Mouse (Mus musculus) forebrain, embryonic 16.5 days (tissue): ENCODE measurements around the gene Prkce. TPM values are rescaled to one million over a fixed set of nuclear protein-coding genes. Genes with fewer than 3 reads are reported as not detected.

Source experiments
- ATAC-seq: fragments of 200-750 bp; cut with Nextera tagmentation; 2 replicates; pipeline ENCODE4 v1.8.0; 2017; ENCODE audit warnings: mild to moderate bottlenecking, moderate library complexity
- H3K27ac ChIP-seq: fragments of 300-500 bp; sonication (generic); 2 replicates; pipeline ENCODE4 v1.5.1; 2014; ENCODE audit warnings: low read length, control low read depth
- H3K27me3 ChIP-seq: fragments of 300-500 bp; sonication (generic); replicated peaks from 2 replicates; pipeline ENCODE4 v1.6.1; 2014; ENCODE audit warnings: low read length; ENCODE audit not compliant: control insufficient read depth, insufficient read depth
- H3K36me3 ChIP-seq: fragments of 300-500 bp; sonication (generic); 2 replicates; pipeline ENCODE4 v1.6.1; 2014; ENCODE audit not compliant: control insufficient read depth, insufficient read depth
- H3K4me1 ChIP-seq: fragments of 300-500 bp; sonication (generic); replicated peaks from 2 replicates; pipeline ENCODE4 v1.6.1; 2014; ENCODE audit warnings: low read length; ENCODE audit not compliant: control insufficient read depth, insufficient read depth
- H3K4me2 ChIP-seq: fragments of 300-500 bp; sonication (generic); 2 replicates; pipeline ENCODE4 v1.6.1; 2014; ENCODE audit warnings: mild to moderate bottlenecking, low read length, control low read depth
- H3K4me3 ChIP-seq: fragments of 300-500 bp; sonication (generic); replicated peaks from 2 replicates; pipeline ENCODE4 v1.5.1; 2014; ENCODE audit warnings: mild to moderate bottlenecking, low read length, control low read depth
- H3K9ac ChIP-seq: fragments of 300-500 bp; sonication (generic); replicated peaks from 2 replicates; pipeline ENCODE4 v1.6.1; 2014; ENCODE audit warnings: low read depth, low read length, control low read depth
- H3K9me3 ChIP-seq: fragments of 300-500 bp; sonication (generic); 2 replicates; pipeline ENCODE4 v1.6.1; 2016; ENCODE audit warnings: low read length; ENCODE audit not compliant: control insufficient read depth
- WGBS: fragments of 180-500 bp; shearing (Covaris S2); extraction: QIAGEN DNeasy Blood & Tissue Kit; methylation state at CpG from one replicate; pipeline ENCODE4 v1.1.7; 2014; 5-methylcytosine and 5-hydroxymethylcytosine counted together
- polyA plus RNA-seq: library from polyadenylated mRNA; unstranded; fragments of >200 nt; fragmentation: Nextera tagmentation; extraction: Ambion mirVana; gene quantifications from 2 replicates; pipeline ENCODE4 v1.2.1, GENCODE M21; 2015

The Prkce gene
- polyA plus RNA-seq, 1 experiment from 2014 or later, result 42.9 TPM

DNA sequence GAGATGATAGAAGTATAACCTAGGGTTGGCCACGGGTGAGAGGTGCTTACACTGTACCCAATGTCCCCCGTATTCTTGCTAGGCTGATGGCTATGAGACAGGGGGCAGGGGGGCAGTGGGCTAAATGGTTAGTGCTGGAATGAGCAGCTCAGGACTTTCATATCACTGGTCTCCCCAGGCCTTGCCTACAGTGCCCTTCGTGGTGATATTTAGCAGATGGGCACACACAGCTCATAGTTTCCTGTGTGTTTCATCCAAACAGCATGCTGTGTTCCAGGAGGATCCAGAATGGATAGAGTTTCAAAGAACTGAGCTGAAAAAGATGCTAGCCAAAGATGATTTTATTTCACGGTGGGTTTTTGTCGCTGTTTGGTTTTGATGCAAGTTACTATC is 241.0 kb downstream of the Prkce start:
- no peak overlapping the region for H3K9ac ChIP-seq
- no peaks in the 10 kb centered on the region for H3K27me3 ChIP-seq
- H3K4me2 ChIP-seq, result no peak overlapping the region
- H3K36me3 ChIP-seq, result no peaks in the 10 kb centered on the region
- ATAC-seq, result no peak
- 83% methylated on average over 5 of the region's 5 CpGs for WGBS
- H3K9me3 ChIP-seq, result no peaks in the 10 kb centered on the region
- H3K4me3 ChIP-seq, result no peak overlapping the region
- H3K27ac ChIP-seq, result no peak overlapping the region
- peaks cover 27% of the 10 kb centered on the region; the same call in 1 of the 2 replicates for H3K4me1 ChIP-seq

DNA sequence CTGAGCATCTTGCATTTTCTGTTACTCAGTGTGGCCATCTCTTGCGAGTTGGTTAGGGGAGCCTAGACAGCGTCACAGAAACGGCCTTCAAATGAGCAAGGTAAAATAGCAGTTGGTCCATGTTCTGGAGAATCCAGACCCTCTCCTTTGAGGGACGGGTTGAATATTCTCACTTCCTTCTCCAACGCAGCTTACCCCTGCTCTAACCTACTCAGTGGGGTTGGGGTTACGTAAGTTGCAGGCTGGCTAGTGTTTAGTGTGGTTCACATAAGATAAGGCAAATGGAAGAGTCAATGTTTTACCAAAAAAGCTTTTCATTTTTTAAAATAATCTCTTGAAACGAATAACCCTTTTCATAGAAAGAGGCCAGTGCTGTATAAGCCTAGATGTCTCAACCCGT is 241.9 kb downstream of the Prkce start:
- Histone ChIP-seq H3K36me3 (no peaks in the 10 kb centered on the region), H3K4me3 (no peak overlapping the region), H3K4me1 (peaks cover 26% of the 10 kb centered on the region; the same call in 1 of the 2 replicates), H3K4me2 (no peak overlapping the region), H3K27ac (no peak overlapping the region), H3K9ac (no peak overlapping the region), H3K27me3 (no peaks in the 10 kb centered on the region), H3K9me3 (no peaks in the 10 kb centered on the region)
- 92% methylated on average over 8 of the region's 8 CpGs for WGBS
- no peak for ATAC-seq

DNA sequence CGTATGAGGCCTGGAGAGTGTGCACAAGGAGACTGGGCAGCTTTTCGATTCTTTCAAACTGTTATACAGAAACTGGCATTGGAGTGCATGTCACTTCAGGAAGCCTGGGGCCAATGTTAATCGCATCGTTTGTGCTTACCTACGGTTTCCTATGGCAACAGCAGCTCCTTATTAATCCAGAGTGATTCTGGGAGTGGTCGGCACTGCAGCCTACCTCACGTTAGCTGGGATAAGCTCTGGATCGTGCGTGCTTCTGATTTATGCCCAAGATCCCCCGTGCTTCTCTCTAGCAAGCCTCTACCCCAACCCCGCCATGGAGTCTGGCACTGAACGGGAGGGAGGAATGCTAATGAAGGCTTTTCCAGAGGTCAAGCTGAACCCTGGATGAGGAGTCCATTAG is 242.9 kb downstream of the Prkce start:
- 28% methylated on average over 12 of the region's 12 CpGs for WGBS
- no peaks in the 10 kb centered on the region for H3K9me3 ChIP-seq
- H3K4me2 ChIP-seq, result no peak overlapping the region
- no peak overlapping the region for H3K9ac ChIP-seq
- no peaks in the 10 kb centered on the region for H3K36me3 ChIP-seq
- H3K4me3 ChIP-seq, result no peak overlapping the region
- ATAC-seq, result peak; percentile 19; the same call in 1 of the 2 replicates
- H3K27me3 ChIP-seq, result no peaks in the 10 kb centered on the region
- peaks cover 18% of the 10 kb centered on the region; the same call in 1 of the 2 replicates for H3K4me1 ChIP-seq
- no peak overlapping the region for H3K27ac ChIP-seq

DNA sequence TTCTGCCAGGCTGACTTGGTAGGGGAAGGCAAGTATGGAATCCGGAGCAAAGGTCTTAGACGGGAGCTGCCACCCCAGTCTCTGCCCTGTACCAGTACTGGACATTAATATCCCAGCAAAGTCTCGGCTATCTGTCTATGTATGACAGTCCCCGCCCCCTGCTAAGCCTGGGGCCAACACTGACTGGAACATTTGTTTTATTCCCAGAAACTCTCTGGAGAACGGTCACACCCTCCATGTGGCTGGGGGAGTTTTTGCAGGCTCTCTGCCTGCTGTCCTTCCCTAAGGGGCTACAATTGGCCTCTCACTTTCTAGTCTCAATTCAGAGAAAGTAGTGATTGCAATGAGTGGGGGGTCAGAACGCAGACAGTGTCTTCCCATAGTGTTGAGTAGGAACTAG is 244.6 kb downstream of the Prkce start:
- Histone ChIP-seq H3K4me3 (no peak overlapping the region), H3K4me2 (no peak overlapping the region), H3K36me3 (no peaks in the 10 kb centered on the region), H3K27ac (no peak overlapping the region), H3K27me3 (no peaks in the 10 kb centered on the region), H3K9ac (no peak overlapping the region), H3K4me1 (peaks cover 33% of the 10 kb centered on the region), H3K9me3 (no peaks in the 10 kb centered on the region)
- WGBS, result 72% methylated on average over 6 of the region's 6 CpGs
- ATAC-seq, result no peak

DNA sequence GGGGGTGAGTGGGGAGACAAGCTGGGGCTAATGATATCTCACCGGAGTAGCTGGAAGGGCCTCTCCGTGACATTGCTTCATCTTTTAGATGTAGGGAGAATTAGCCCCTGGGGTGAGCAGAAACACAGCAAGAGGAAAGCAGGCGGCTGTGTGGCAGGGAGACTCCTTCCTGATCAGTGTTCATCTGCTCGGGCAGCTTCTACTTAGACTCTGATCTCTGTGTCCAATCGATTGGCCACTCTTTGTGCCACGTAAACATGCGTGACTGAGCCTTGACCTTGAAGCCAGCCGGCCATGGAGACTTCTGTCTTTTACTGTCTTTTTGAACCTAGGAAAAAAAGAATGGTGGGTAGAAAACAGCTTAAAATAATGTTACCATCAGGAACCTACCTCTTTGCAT is 247.0 kb downstream of the Prkce start:
- no peak overlapping the region for H3K27ac ChIP-seq
- H3K4me2 ChIP-seq, result no peak overlapping the region
- H3K9me3 ChIP-seq, result no peaks in the 10 kb centered on the region
- 89% methylated on average over 8 of the region's 8 CpGs for WGBS
- H3K4me1 ChIP-seq, result peaks cover 43% of the 10 kb centered on the region
- no peaks in the 10 kb centered on the region for H3K36me3 ChIP-seq
- H3K27me3 ChIP-seq, result no peaks in the 10 kb centered on the region
- no peak overlapping the region for H3K4me3 ChIP-seq
- ATAC-seq, result no peak
- H3K9ac ChIP-seq, result no peak overlapping the region

DNA sequence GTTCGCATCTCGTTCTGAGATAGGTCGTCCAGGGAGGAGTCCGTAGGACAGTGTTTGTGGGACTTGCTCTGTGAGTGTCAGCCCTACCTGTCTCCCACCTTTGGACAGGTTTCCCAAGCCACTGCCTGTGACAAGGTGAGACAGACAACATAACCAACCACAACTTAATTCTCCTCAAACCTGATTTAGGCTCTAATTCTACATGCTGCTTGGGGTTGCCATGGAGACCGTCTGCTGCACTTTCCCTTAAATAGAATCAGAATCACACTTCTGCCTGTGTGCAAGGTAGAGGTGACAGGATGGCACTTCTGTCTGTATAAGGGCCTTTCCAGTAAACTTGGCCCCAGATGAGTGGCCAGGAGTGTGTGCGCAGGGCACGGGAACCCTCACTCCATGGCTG is 248.4 kb downstream of the Prkce start:
- peak; percentile 62 for ATAC-seq
- H3K9me3 ChIP-seq, result no peaks in the 10 kb centered on the region
- no peak overlapping the region for H3K4me3 ChIP-seq
- 0 out of 2 replicates have a peak overlapping the region, but pooled peaks have one; percentile 26 for H3K9ac ChIP-seq
- peaks cover 32% of the 10 kb centered on the region for H3K4me1 ChIP-seq
- H3K4me2 ChIP-seq, result no peak overlapping the region; the same call in 1 of the 2 replicates
- WGBS, result 77% methylated on average over 7 of the region's 7 CpGs
- no peaks in the 10 kb centered on the region for H3K27me3 ChIP-seq
- H3K36me3 ChIP-seq, result no peaks in the 10 kb centered on the region
- peak overlapping the region; percentile 85 for H3K27ac ChIP-seq

DNA sequence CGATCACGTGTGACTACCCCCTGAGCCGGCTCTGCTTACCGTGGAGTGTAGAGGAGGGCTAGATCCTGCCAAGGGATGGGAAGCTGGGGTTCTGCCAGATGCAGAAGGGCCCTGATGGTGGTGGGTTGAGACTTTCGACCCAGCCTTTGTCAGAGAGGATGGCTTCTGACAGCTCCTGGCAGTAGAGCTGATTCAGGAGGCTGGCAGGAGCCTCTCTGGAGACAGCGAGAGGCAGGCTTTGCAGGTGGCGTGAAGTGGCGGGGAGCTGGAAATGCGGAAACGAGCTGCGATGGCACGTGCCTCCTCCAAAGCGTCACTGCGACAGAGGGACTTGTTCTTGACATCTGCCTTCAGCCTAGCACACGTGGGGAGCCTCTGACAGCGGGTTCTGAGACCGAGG is 250.7 kb downstream of the Prkce start:
- Histone ChIP-seq H3K27ac (peak overlapping the region; percentile 61), H3K4me2 (no peak overlapping the region), H3K36me3 (no peaks in the 10 kb centered on the region), H3K4me1 (peaks cover 26% of the 10 kb centered on the region), H3K27me3 (no peaks in the 10 kb centered on the region), H3K9me3 (no peaks in the 10 kb centered on the region), H3K9ac (no peak overlapping the region), H3K4me3 (no peak overlapping the region)
- ATAC-seq, result peak; percentile 39
- 57% methylated on average over 17 of the region's 17 CpGs for WGBS

DNA sequence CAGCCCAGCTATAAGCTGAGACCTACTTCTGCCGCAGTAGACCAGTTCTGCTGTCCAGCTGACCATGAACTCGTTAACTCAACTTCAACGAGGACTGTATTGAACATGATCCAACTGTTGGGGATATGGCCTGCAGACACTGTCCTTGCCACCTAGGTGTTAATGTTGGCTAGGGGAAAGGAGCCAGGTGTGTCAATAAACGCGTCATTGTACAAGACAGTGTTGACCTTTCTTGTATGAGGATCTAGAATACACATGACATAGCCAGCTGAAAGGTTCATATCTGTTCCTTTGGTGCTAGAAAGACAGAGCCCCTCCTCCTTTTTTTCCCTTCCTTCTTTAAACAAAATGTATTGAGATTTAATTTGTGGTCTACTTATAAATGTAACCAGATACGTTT is 251.6 kb downstream of the Prkce start:
- ATAC-seq, result no peak
- 86% methylated on average over 6 of the region's 6 CpGs for WGBS
- H3K4me1 ChIP-seq, result peaks cover 26% of the 10 kb centered on the region
- no peak overlapping the region for H3K4me3 ChIP-seq
- no peak overlapping the region for H3K27ac ChIP-seq
- H3K27me3 ChIP-seq, result no peaks in the 10 kb centered on the region
- H3K9ac ChIP-seq, result no peak overlapping the region
- no peaks in the 10 kb centered on the region for H3K36me3 ChIP-seq
- H3K4me2 ChIP-seq, result no peak overlapping the region
- H3K9me3 ChIP-seq, result no peaks in the 10 kb centered on the region

DNA sequence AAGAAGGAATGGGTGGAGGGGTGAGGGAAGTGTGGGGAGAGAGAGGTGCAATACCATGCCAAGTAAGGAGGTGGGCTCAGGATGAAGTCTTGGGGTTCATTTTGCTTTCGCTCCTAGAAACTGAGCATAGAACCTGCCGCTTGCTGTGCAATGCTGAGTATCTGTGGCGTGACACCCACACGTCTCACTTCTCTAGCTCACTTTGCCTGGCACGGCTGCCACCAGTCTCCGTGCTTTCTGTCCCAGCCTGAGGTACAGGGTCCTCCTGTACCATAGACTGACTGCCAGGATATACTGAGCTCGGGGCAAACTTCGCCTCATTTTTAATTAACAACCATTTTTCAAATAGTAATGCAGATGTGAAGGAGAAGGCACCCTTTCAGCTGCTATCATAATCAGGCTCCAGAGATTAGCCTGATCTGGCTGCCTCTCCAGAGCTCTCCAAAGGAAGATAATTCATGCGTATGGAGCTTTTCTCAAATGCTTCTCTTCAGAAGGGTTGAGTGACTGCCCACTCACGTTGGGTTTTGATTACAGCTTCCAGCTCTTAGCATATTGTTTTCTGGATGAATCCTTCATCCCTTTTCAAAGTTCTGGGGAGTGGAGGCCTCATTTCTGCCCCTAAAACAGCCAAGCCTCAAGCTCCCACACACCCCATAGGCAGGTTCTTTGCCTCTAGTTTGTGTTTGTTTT is 253.2 kb downstream of the Prkce start:
- H3K9ac ChIP-seq, result no peak overlapping the region
- H3K4me3 ChIP-seq, result no peak overlapping the region
- H3K27ac ChIP-seq, result no peak overlapping the region
- peaks cover 24% of the 10 kb centered on the region for H3K4me1 ChIP-seq
- no peak for ATAC-seq
- no peaks in the 10 kb centered on the region for H3K9me3 ChIP-seq
- 64% methylated on average over 10 of the region's 10 CpGs for WGBS
- H3K36me3 ChIP-seq, result no peaks in the 10 kb centered on the region
- no peak overlapping the region for H3K4me2 ChIP-seq
- no peaks in the 10 kb centered on the region for H3K27me3 ChIP-seq

DNA sequence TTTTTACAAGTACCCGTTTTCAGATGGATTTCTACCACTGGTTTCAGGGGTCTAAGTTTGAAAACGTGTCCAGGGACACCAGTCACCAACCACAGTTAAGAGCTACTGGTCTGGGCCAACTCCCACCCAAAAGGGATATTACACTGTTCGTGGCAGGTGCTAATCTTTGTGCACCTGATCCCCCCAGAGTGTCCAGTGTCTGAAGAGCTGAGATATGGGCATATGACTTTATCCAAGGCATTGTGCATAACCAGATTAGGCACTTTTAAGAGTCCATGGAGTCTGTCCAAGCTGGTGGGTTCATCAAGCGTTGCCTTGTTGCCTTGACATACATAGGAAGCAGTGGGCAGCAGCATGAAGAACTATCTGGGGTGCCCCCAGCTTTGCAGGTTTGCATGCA is 254.4 kb downstream of the Prkce start:
- H3K9ac ChIP-seq, result no peak overlapping the region
- H3K4me2 ChIP-seq, result no peak overlapping the region
- 84% methylated on average over 4 of the region's 4 CpGs for WGBS
- peaks cover 12% of the 10 kb centered on the region for H3K4me1 ChIP-seq
- H3K36me3 ChIP-seq, result no peaks in the 10 kb centered on the region
- H3K27me3 ChIP-seq, result no peaks in the 10 kb centered on the region
- no peak for ATAC-seq
- no peak overlapping the region for H3K27ac ChIP-seq
- no peaks in the 10 kb centered on the region for H3K9me3 ChIP-seq
- no peak overlapping the region for H3K4me3 ChIP-seq
